Mouse (Mus musculus) heart, adult 2 months (tissue): ENCODE results near the gene Rnf114.

Experiments
- CTCF ChIP-seq: fragments of 200-600 bp; IDR thresholded peaks from 2 replicates; pipeline ENCODE4 v1.8.1; 2022; ENCODE audit warnings: antibody characterized with exemption, mild to moderate bottlenecking, moderate library complexity
- EP300 ChIP-seq: fragments of 200-500 bp; IDR thresholded peaks from 2 replicates; pipeline ENCODE4 v1.6.1; 2011; ENCODE audit warnings: low read depth, low read length, control low read depth; ENCODE audit not compliant: insufficient read depth
- POLR2A ChIP-seq: fragments of 200-500 bp; IDR thresholded peaks from 2 replicates; pipeline ENCODE4 v1.6.1; 2011; ENCODE audit warnings: mild to moderate bottlenecking, low read depth, low read length, control low read depth; ENCODE audit not compliant: insufficient read depth

DNA sequence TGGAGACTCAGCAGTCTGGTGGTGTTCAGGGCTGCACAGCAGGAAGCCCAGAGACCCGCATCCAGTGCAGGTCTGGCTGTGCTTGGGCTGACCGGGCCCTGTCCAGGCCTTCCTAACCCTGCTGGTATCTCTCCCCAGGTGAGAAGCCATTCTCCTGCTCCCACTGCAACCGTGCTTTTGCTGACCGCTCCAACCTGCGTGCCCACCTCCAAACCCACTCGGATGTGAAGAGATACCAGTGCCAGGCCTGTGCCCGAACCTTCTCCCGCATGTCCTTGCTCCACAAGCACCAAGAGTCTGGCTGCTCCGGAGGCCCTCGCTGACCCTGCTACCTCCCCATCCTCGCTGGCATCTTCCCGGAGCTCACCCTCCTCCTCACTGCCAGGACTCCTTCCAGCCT, 49.3 kb downstream of the Rnf114 start:
- TF ChIP-seq EP300 (no peak), CTCF (no peak), POLR2A (no peak)
